Mouse (Mus musculus) B cell, adult 2 months (primary cell): Measurements from ENCODE around the gene Coq8b.

Source experiments
- DNase-seq, 2 experiments: peaks; one replicate each; pipeline ENCODE4 v3.0.0; 2022

Gene Coq8b

GRCm38 (mm10) chr7:27230781-27231180, 2.0 kb upstream of the Coq8b start:
- DNase-seq, result peak; percentile 26 to 27

GRCm38 (mm10) chr7:27231693-27232331, 1.0 kb upstream of the Coq8b start:
- no peak for DNase-seq

- DNase-seq, result no peak
Observed at GRCm38 (mm10) chr7:27233300-27233699, 477 bp downstream of the Coq8b start.

- no peak for DNase-seq
Observed at GRCm38 (mm10) chr7:27235726-27236125, 2.9 kb downstream of the Coq8b start.

GRCm38 (mm10) chr7:27237527-27237926, 4.7 kb downstream of the Coq8b start:
- DNase-seq, result no peak

GRCm38 (mm10) chr7:27238568-27238967, 5.7 kb downstream of the Coq8b start:
- no peak for DNase-seq

- no peak for DNase-seq
Observed at GRCm38 (mm10) chr7:27243211-27243610, 10.4 kb downstream of the Coq8b start.

- peak; percentile 70 to 71 for DNase-seq
Observed at GRCm38 (mm10) chr7:27244088-27244487, 11.3 kb downstream of the Coq8b start.

GRCm38 (mm10) chr7:27249146-27249545, 16.3 kb downstream of the Coq8b start:
- peak; percentile 45 to 46 for DNase-seq

GRCm38 (mm10) chr7:27249928-27250327, 17.1 kb downstream of the Coq8b start:
- no peak for DNase-seq

GRCm38 (mm10) chr7:27251946-27252345, 19.1 kb downstream of the Coq8b start:
- DNase-seq, result no peak

GRCm38 (mm10) chr7:27255721-27256120, 22.9 kb downstream of the Coq8b start:
- peak in 1 of 2 experiments; percentile 14 for DNase-seq

- DNase-seq, result no peak
Observed at GRCm38 (mm10) chr7:27257046-27257851, 24.4 kb downstream of the Coq8b start.

GRCm38 (mm10) chr7:27257852-27258204, 25.0 kb downstream of the Coq8b start:
- DNase-seq, result no peak

GRCm38 (mm10) chr7:27258205-27258899, 25.5 kb downstream of the Coq8b start, which contains the start of gene Numbl:
Gene Numbl (plus strand): TSS chr7:27258433.
- DNase-seq, result peak; percentile 90

- DNase-seq, result peak in 1 of 2 experiments; percentile 11
Observed at GRCm38 (mm10) chr7:27259271-27259721, 26.5 kb downstream of the Coq8b start.

- no peak for DNase-seq
Observed at GRCm38 (mm10) chr7:27259771-27260170, 26.9 kb downstream of the Coq8b start.

- no peak for DNase-seq
Observed at GRCm38 (mm10) chr7:27260856-27261255, 28.0 kb downstream of the Coq8b start.

- no peak for DNase-seq
Observed at GRCm38 (mm10) chr7:27261888-27262287, 29.1 kb downstream of the Coq8b start.

GRCm38 (mm10) chr7:27264761-27265160, 31.9 kb downstream of the Coq8b start:
- DNase-seq, result no peak

- no peak for DNase-seq
Observed at GRCm38 (mm10) chr7:27266515-27267128, 33.8 kb downstream of the Coq8b start.

GRCm38 (mm10) chr7:27271423-27271822, 38.6 kb downstream of the Coq8b start:
- DNase-seq, result no peak

GRCm38 (mm10) chr7:27273739-27274351, 41.0 kb downstream of the Coq8b start:
- peak; percentile 38 to 44 for DNase-seq
